Mouse (Mus musculus) limb, embryonic 13.5 days (tissue): ENCODE data around the gene Rbbp9. TPM values are rescaled to one million over a fixed set of nuclear protein-coding genes. Genes with fewer than 3 reads are reported as not detected.

Experiments used
- polyA plus RNA-seq: library from polyadenylated mRNA; unstranded; fragments of >200 nt; fragmentation: Nextera tagmentation; extraction: Ambion mirVana; gene quantifications from 2 replicates; pipeline ENCODE4 v1.2.1, GENCODE M21; 2015

Rbbp9 gene
- polyA plus RNA-seq, 1 experiment from 2014 or later: 68.8 TPM

Other genes starting within 250 kb of the Rbbp9 start
- gene Ovol2, start 218.7 kb downstream of the Rbbp9 start, polyA plus RNA-seq: 0.88 and 1.3 TPM in 2 replicates
- gene Kat14, start 181.9 kb downstream of the Rbbp9 start, polyA plus RNA-seq: 47.3 and 48.8 TPM in 2 replicates
- 5.7 TPM in 1 of 2 replicates, not detected in the other for gene Pet117, start 181.9 kb downstream of the Rbbp9 start, polyA plus RNA-seq
- gene Dzank1, start 23.5 kb downstream of the Rbbp9 start, polyA plus RNA-seq: 0.82 and 2.2 TPM in 2 replicates
- 32.5 and 33.1 TPM in 2 replicates for gene Polr3f, start 23.2 kb downstream of the Rbbp9 start, polyA plus RNA-seq
- 91.4 and 91.7 TPM in 2 replicates for gene Sec23b, start 5.4 kb upstream of the Rbbp9 start, polyA plus RNA-seq
- gene Smim26, start 43.2 kb upstream of the Rbbp9 start, polyA plus RNA-seq: 38.8 and 43.5 TPM in 2 replicates
- 48.8 and 50.4 TPM in 2 replicates for gene Dtd1, start 49.0 kb upstream of the Rbbp9 start, polyA plus RNA-seq